Mouse (Mus musculus) myocyte (in vitro differentiated cells): ENCODE measurements around the gene Gm17428. TPM values are rescaled to one million over a fixed set of nuclear protein-coding genes. Genes with fewer than 3 reads are reported as not detected.

Source experiments
- H3K27me3 ChIP-seq: one replicate; pipeline ENCODE4 v1.6.1; 2011; ENCODE audit not compliant: control insufficient read depth, insufficient read depth, insufficient read length
- H3K36me3 ChIP-seq: one replicate; pipeline ENCODE4 v1.6.1; 2011; ENCODE audit not compliant: control insufficient read depth, insufficient read depth
- H3K4me2 ChIP-seq: one replicate; pipeline ENCODE4 v1.6.1; 2011; ENCODE audit warnings: low read depth, control low read depth
- H3K4me3 ChIP-seq: one replicate; pipeline ENCODE4 v1.5.1; 2011; ENCODE audit warnings: mild to moderate bottlenecking, control low read depth, moderate library complexity
- H3K79me2 ChIP-seq: one replicate; pipeline ENCODE4 v1.6.1; 2011; ENCODE audit not compliant: control insufficient read depth, insufficient read depth
- H3ac ChIP-seq: one replicate; pipeline ENCODE4 v1.6.1; 2011; ENCODE audit not compliant: control insufficient read depth, insufficient read length
- CEBPB ChIP-seq: IDR thresholded peaks from 2 replicates; pipeline ENCODE4 v1.6.1; 2011; ENCODE audit warnings: mild to moderate bottlenecking, moderate library complexity; ENCODE audit not compliant: poor library complexity, insufficient read depth, severe bottlenecking
- E2F4 ChIP-seq: IDR thresholded peaks from one replicate; pipeline ENCODE4 v1.6.1; 2011; ENCODE audit warnings: mild to moderate bottlenecking, control low read depth, moderate library complexity; ENCODE audit not compliant: insufficient read depth
- MAX ChIP-seq: IDR thresholded peaks from one replicate; pipeline ENCODE4 v1.6.1; 2011; ENCODE audit warnings: low read depth, mild to moderate bottlenecking, control low read depth
- MYOD1 ChIP-seq, 3 experiments: IDR thresholded peaks; one replicate each; pipeline ENCODE4 v1.6.1; 2011; ENCODE audit warnings: control low read depth in 2 of 3, low read depth in 2 of 3, mild to moderate bottlenecking in 2 of 3, moderate library complexity in 1 of 3; ENCODE audit not compliant: insufficient read length in 2 of 3, control insufficient read depth in 1 of 3
- MYOG ChIP-seq, 3 experiments: IDR thresholded peaks; one replicate each; pipeline ENCODE4 v1.6.1; 2011; ENCODE audit warnings: control low read depth in 2 of 3, low read depth in 2 of 3, mild to moderate bottlenecking in 2 of 3; ENCODE audit not compliant: insufficient read length in 2 of 3, control insufficient read depth in 1 of 3, insufficient read depth in 1 of 3
- POLR2A ChIP-seq: IDR thresholded peaks from one replicate; pipeline ENCODE4 v1.6.1; 2011; ENCODE audit warnings: low read depth, mild to moderate bottlenecking, control low read depth, moderate library complexity; ENCODE audit not compliant: insufficient read length
- POLR2AphosphoS2 ChIP-seq: IDR thresholded peaks from one replicate; pipeline ENCODE4 v1.6.1; 2011; ENCODE audit warnings: low read depth, control low read depth; ENCODE audit not compliant: insufficient read length
- REST ChIP-seq: IDR thresholded peaks from one replicate; pipeline ENCODE4 v1.6.1; 2011; ENCODE audit warnings: mild to moderate bottlenecking, control low read depth, moderate library complexity; ENCODE audit not compliant: insufficient read depth, insufficient read length
- SRF ChIP-seq: IDR thresholded peaks from one replicate; pipeline ENCODE4 v1.6.1; 2011; ENCODE audit warnings: low read depth; ENCODE audit not compliant: control insufficient read depth, insufficient read length
- TCF12 ChIP-seq: IDR thresholded peaks from one replicate; pipeline ENCODE4 v1.6.1; 2011; ENCODE audit warnings: mild to moderate bottlenecking, control low read depth; ENCODE audit not compliant: poor library complexity, insufficient read depth, severe bottlenecking
- TCF3 ChIP-seq: IDR thresholded peaks from one replicate; pipeline ENCODE4 v1.6.1; 2011; ENCODE audit warnings: low read depth, control low read depth; ENCODE audit not compliant: insufficient read length
- USF1 ChIP-seq: IDR thresholded peaks from one replicate; pipeline ENCODE4 v1.6.1; 2011; ENCODE audit warnings: low read depth, mild to moderate bottlenecking, control low read depth, moderate library complexity
- polyA plus RNA-seq: library from polyadenylated mRNA; unstranded; fragments of >200 nt; fragmentation: generic; extraction: Trizol; gene quantifications from one replicate; pipeline ENCODE4 v1.2.1, GENCODE M21; 2012; ENCODE audit warnings: missing spikeins

The Gm17428 gene
- polyA plus RNA-seq, 1 experiment, result not detected

DNA sequence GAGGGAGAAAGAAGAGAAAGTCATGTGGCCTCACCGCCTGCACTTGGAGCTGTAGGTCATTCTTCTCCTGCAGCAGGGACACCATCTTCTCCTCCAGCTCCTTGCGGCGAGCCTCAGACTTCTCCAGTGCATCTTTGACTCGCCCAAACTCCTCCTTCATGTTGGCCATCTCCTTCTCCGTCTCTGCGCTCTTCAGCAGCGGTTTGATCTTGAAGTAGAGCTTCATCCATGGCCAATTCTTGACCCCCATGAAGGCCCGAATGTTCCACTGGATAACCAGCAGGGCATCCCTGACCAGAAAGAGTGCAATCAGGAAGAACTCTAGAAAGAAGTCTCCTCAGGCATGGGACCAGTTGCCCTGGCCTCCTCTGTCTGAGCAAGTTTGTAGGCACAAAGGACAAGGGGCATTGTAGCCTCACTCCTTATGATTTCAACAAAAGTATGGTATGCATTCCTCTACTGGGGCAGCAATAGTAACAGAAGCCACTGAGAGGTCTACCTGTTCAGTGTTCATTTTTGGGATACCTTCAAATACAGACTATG lies 23.0 kb upstream of the Gm17428 start:
- H3K36me3 ChIP-seq, result no peaks in the 10 kb centered on the region

DNA sequence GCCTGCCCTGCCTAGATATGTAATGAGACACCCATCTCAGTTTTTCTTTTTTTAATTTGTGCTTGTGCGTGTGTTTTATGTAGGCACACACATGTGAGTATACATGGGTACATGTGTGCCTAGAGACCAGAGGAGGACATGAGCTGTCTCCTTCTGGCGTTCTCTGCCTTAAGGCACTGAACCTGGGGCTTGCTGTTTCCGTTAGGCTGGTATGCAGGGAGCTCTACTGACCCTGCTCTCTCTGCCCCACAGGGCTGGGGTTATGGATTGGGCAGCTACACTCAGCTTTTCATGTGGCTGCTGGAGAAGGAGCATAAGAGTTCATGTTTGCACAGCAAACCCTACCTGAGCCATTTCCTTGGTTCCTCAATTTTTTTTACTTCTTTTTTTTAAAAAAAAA lies 22.3 kb upstream of the Gm17428 start:
- no peaks in the 10 kb centered on the region for H3K36me3 ChIP-seq
- H3ac ChIP-seq, result no peak overlapping the region
- H3K79me2 ChIP-seq, result no peaks in the 10 kb centered on the region
- no peak overlapping the region for H3K4me3 ChIP-seq
- no peak overlapping the region for H3K4me2 ChIP-seq
- TF ChIP-seq SRF (no peak), POLR2AphosphoS2 (no peak), TCF3 (no peak), CEBPB (no peak), MYOD1 (IDR thresholded peaks at IDR 0.05; ENCODE audit: control insufficient read depth in 1 of 3, insufficient read length in 2 of 3, low read depth in 2 of 3) (no peak), REST (no peak), MAX (no peak), POLR2A (no peak), MYOG (IDR thresholded peaks at IDR 0.05; ENCODE audit: control insufficient read depth in 1 of 3, insufficient read depth in 1 of 3, insufficient read length in 2 of 3, low read depth in 2 of 3) (no peak), TCF12 (no peak), E2F4 (no peak), USF1 (no peak)
- H3K27me3 ChIP-seq, result peaks cover 42% of the 10 kb centered on the region

More for the DNA sequence above, 23.0 kb upstream of the Gm17428 start:
- Histone ChIP-seq H3ac (no peak overlapping the region), H3K4me3 (no peak overlapping the region), H3K27me3 (peaks cover 41% of the 10 kb centered on the region), H3K79me2 (no peaks in the 10 kb centered on the region), H3K4me2 (no peak overlapping the region)
- TF ChIP-seq TCF12 (no peak), TCF3 (no peak), E2F4 (no peak), MAX (no peak), USF1 (no peak), SRF (no peak), POLR2A (no peak), MYOG (IDR thresholded peaks at IDR 0.05; ENCODE audit: control insufficient read depth in 1 of 3, insufficient read depth in 1 of 3, insufficient read length in 2 of 3, low read depth in 2 of 3) (no peak), CEBPB (no peak), REST (no peak), MYOD1 (IDR thresholded peaks at IDR 0.05; ENCODE audit: control insufficient read depth in 1 of 3, insufficient read length in 2 of 3, low read depth in 2 of 3) (no peak)

DNA sequence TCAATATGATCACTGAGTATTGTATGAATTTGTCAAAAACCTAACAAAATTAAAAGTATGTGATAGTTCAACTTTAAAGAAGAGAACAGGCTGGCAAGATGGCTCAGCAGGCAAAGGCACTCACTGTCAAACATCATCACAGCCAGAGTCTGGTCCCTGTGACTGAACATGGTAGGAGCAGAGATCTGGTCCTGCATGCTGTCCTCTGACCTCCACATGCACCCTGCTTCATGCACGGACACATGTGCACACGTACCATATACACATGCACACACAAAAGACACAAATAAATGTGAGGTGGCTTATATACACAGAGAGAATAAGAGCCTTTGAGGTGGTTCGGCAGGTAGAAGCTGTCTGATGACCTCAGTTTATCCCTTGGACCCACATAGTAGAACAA lies 21.3 kb upstream of the Gm17428 start:
- H3K27me3 ChIP-seq, result peaks cover 33% of the 10 kb centered on the region

DNA sequence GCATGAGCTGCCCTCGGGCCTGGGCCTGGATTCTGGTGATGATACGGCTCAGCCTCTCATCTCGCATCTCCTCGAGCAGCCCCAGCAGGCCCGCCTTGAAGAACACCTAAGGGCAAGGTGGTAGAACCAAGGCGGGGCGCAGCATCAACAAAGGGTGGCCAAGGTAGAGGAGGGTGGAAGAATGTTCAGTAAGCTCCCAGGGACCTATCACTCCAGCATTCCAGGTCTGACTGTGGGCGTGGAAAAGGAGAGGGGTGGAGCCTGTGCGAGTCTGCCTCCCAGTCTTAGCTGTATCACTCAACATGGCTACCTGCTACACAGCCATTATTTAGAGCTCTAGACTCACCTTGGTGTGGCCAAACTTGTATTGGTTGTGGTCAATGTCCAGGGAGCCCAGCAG lies 20.2 kb upstream of the Gm17428 start:
- H3K4me2 ChIP-seq, result no peak overlapping the region
- no peak overlapping the region for H3K4me3 ChIP-seq
- TF ChIP-seq USF1 (no peak), POLR2A (no peak), MYOG (IDR thresholded peaks at IDR 0.05; ENCODE audit: control insufficient read depth in 1 of 3, insufficient read depth in 1 of 3, insufficient read length in 2 of 3, low read depth in 2 of 3) (no peak), E2F4 (no peak), CEBPB (no peak), SRF (no peak), TCF3 (no peak), POLR2AphosphoS2 (no peak), REST (no peak), MYOD1 (IDR thresholded peaks at IDR 0.05; ENCODE audit: control insufficient read depth in 1 of 3, insufficient read length in 2 of 3, low read depth in 2 of 3) (no peak), TCF12 (no peak)

More for the DNA sequence above, 21.3 kb upstream of the Gm17428 start:
- Histone ChIP-seq H3K79me2 (no peaks in the 10 kb centered on the region), H3K4me2 (no peak overlapping the region), H3ac (no peak overlapping the region), H3K4me3 (no peak overlapping the region), H3K36me3 (no peaks in the 10 kb centered on the region)
- TF ChIP-seq MAX (no peak), TCF3 (no peak), MYOG (IDR thresholded peaks at IDR 0.05; ENCODE audit: control insufficient read depth in 1 of 3, insufficient read depth in 1 of 3, insufficient read length in 2 of 3, low read depth in 2 of 3) (no peak), MYOD1 (IDR thresholded peaks at IDR 0.05; ENCODE audit: control insufficient read depth in 1 of 3, insufficient read length in 2 of 3, low read depth in 2 of 3) (no peak), SRF (no peak), CEBPB (no peak), POLR2A (no peak), POLR2AphosphoS2 (no peak), REST (no peak), TCF12 (no peak), E2F4 (no peak), USF1 (no peak)

More for the DNA sequence above, 20.2 kb upstream of the Gm17428 start:
- H3K27me3 ChIP-seq, result peaks cover 42% of the 10 kb centered on the region
- H3K36me3 ChIP-seq, result no peaks in the 10 kb centered on the region
- H3K79me2 ChIP-seq, result no peaks in the 10 kb centered on the region
- no peak overlapping the region for H3ac ChIP-seq
